Mouse (Mus musculus): ENCODE data around the gene Patz1. TPM values are rescaled to one million over a fixed set of nuclear protein-coding genes. Genes with fewer than 3 reads are reported as not detected.
A peak's percentile ranks its signal among the peaks of the same experiment; 100 is the strongest.

Gene Patz1
- polyA plus RNA-seq, 1 experiment, result 29.6 TPM

GRCm38 (mm10) chr11:3310789-3311585 is 22.3 kb downstream of the Patz1 start:
- Histone ChIP-seq H3K36me3 (ENCODE audit: control insufficient read depth, insufficient read depth) (peaks cover 54% of the 10 kb centered on the region), H3K27me3 (ENCODE audit: control insufficient read depth, insufficient read depth, insufficient read length) (no peaks in the 10 kb centered on the region), H3K4me3 (ENCODE audit: insufficient read depth, poor library complexity, severe bottlenecking) (no peak overlapping the region), H3ac (ENCODE audit: control insufficient read depth, insufficient read length, low read depth) (no peak overlapping the region), H3K79me2 (ENCODE audit: control insufficient read depth, insufficient read depth) (peaks cover 12% of the 10 kb centered on the region), H3K79me3 (ENCODE audit: low read depth) (no peaks in the 10 kb centered on the region)
- TF ChIP-seq USF1 (IDR thresholded peaks at IDR 0.05; ENCODE audit: low read depth) (no peak), MYOD1 (IDR thresholded peaks at IDR 0.05; ENCODE audit: control insufficient read depth, insufficient read length, low read depth) (no peak), MYOG (IDR thresholded peaks at IDR 0.05; ENCODE audit: control insufficient read depth, extremely low read depth, insufficient read length) (no peak), CTCF (IDR thresholded peaks at IDR 0.05; ENCODE audit: control insufficient read depth, insufficient read depth, insufficient read length) (no peak), MAX (IDR thresholded peaks at IDR 0.05) (no peak), CEBPB (IDR thresholded peaks at IDR 0.05; ENCODE audit: low read depth) (no peak), FOSL1 (IDR thresholded peaks at IDR 0.05; ENCODE audit: insufficient read depth, low read length, poor library complexity, severe bottlenecking) (no peak)

- H3K79me2 ChIP-seq (ENCODE audit: control insufficient read depth, insufficient read depth), result peaks cover 4% of the 10 kb centered on the region
- H3K36me3 ChIP-seq (ENCODE audit: control insufficient read depth, insufficient read depth), result peaks cover 46% of the 10 kb centered on the region
- H3ac ChIP-seq (ENCODE audit: control insufficient read depth, insufficient read length, low read depth), result no peak overlapping the region
- no peaks in the 10 kb centered on the region for H3K27me3 ChIP-seq (ENCODE audit: control insufficient read depth, insufficient read depth, insufficient read length)
- H3K79me3 ChIP-seq (ENCODE audit: low read depth), result no peaks in the 10 kb centered on the region
- TF ChIP-seq CEBPB (IDR thresholded peaks at IDR 0.05; ENCODE audit: low read depth) (no peak), MAX (IDR thresholded peaks at IDR 0.05) (no peak), CTCF (IDR thresholded peaks at IDR 0.05; ENCODE audit: control insufficient read depth, insufficient read depth, insufficient read length) (no peak), FOSL1 (IDR thresholded peaks at IDR 0.05; ENCODE audit: insufficient read depth, low read length, poor library complexity, severe bottlenecking) (no peak), MYOD1 (IDR thresholded peaks at IDR 0.05; ENCODE audit: control insufficient read depth, insufficient read length, low read depth) (no peak), USF1 (IDR thresholded peaks at IDR 0.05; ENCODE audit: low read depth) (no peak), MYOG (IDR thresholded peaks at IDR 0.05; ENCODE audit: control insufficient read depth, extremely low read depth, insufficient read length) (no peak)
- no peak overlapping the region for H3K4me3 ChIP-seq (ENCODE audit: insufficient read depth, poor library complexity, severe bottlenecking)
Measured at GRCm38 (mm10) chr11:3311586-3312347, 23.1 kb downstream of the Patz1 start.

- Histone ChIP-seq H3K79me3 (ENCODE audit: low read depth) (no peaks in the 10 kb centered on the region), H3K36me3 (ENCODE audit: control insufficient read depth, insufficient read depth) (peaks cover 31% of the 10 kb centered on the region), H3ac (ENCODE audit: control insufficient read depth, insufficient read length, low read depth) (no peak overlapping the region), H3K27me3 (ENCODE audit: control insufficient read depth, insufficient read depth, insufficient read length) (no peaks in the 10 kb centered on the region), H3K4me3 (ENCODE audit: insufficient read depth, poor library complexity, severe bottlenecking) (no peak overlapping the region), H3K79me2 (ENCODE audit: control insufficient read depth, insufficient read depth) (no peaks in the 10 kb centered on the region)
- TF ChIP-seq CEBPB (IDR thresholded peaks at IDR 0.05; ENCODE audit: low read depth) (no peak), USF1 (IDR thresholded peaks at IDR 0.05; ENCODE audit: low read depth) (no peak), CTCF (IDR thresholded peaks at IDR 0.05; ENCODE audit: control insufficient read depth, insufficient read depth, insufficient read length) (no peak)
Measured at GRCm38 (mm10) chr11:3313294-3313693, 24.6 kb downstream of the Patz1 start.

GRCm38 (mm10) chr11:3314148-3314547 is 25.5 kb downstream of the Patz1 start:
- Histone ChIP-seq H3K27me3 (ENCODE audit: control insufficient read depth, insufficient read depth, insufficient read length) (no peaks in the 10 kb centered on the region), H3ac (ENCODE audit: control insufficient read depth, insufficient read length, low read depth) (no peak overlapping the region), H3K4me3 (ENCODE audit: insufficient read depth, poor library complexity, severe bottlenecking) (no peak overlapping the region), H3K79me3 (ENCODE audit: low read depth) (no peaks in the 10 kb centered on the region), H3K36me3 (ENCODE audit: control insufficient read depth, insufficient read depth) (peaks cover 24% of the 10 kb centered on the region), H3K79me2 (ENCODE audit: control insufficient read depth, insufficient read depth) (no peaks in the 10 kb centered on the region)
- peak; percentile 66 for TF ChIP-seq CTCF (IDR thresholded peaks at IDR 0.05; ENCODE audit: control insufficient read depth, insufficient read depth, insufficient read length)
- no peak for TF ChIP-seq MYOG (IDR thresholded peaks at IDR 0.05; ENCODE audit: control insufficient read depth, extremely low read depth, insufficient read length)

GRCm38 (mm10) chr11:3318286-3318685 is 29.6 kb downstream of the Patz1 start:
- Histone ChIP-seq H3K27me3 (ENCODE audit: control insufficient read depth, insufficient read depth, insufficient read length) (no peaks in the 10 kb centered on the region), H3K79me2 (ENCODE audit: control insufficient read depth, insufficient read depth) (no peaks in the 10 kb centered on the region), H3K4me3 (ENCODE audit: insufficient read depth, poor library complexity, severe bottlenecking) (no peak overlapping the region), H3K36me3 (ENCODE audit: control insufficient read depth, insufficient read depth) (no peaks in the 10 kb centered on the region), H3K79me3 (ENCODE audit: low read depth) (no peaks in the 10 kb centered on the region), H3ac (ENCODE audit: control insufficient read depth, insufficient read length, low read depth) (no peak overlapping the region)
- TF ChIP-seq USF1 (IDR thresholded peaks at IDR 0.05; ENCODE audit: low read depth) (no peak), CEBPB (IDR thresholded peaks at IDR 0.05; ENCODE audit: low read depth) (no peak), FOSL1 (IDR thresholded peaks at IDR 0.05; ENCODE audit: insufficient read depth, low read length, poor library complexity, severe bottlenecking) (no peak), MYOD1 (IDR thresholded peaks at IDR 0.05; ENCODE audit: control insufficient read depth, insufficient read length, low read depth) (no peak)

- no peak for TF ChIP-seq MYOG (IDR thresholded peaks at IDR 0.05; ENCODE audit: control insufficient read depth, extremely low read depth, insufficient read length)
- no peak overlapping the region for H3ac ChIP-seq (ENCODE audit: control insufficient read depth, insufficient read length, low read depth)
- no peaks in the 10 kb centered on the region for H3K36me3 ChIP-seq (ENCODE audit: control insufficient read depth, insufficient read depth)
- H3K27me3 ChIP-seq (ENCODE audit: control insufficient read depth, insufficient read depth, insufficient read length), result no peaks in the 10 kb centered on the region
- H3K79me3 ChIP-seq (ENCODE audit: low read depth), result no peaks in the 10 kb centered on the region
- H3K4me3 ChIP-seq (ENCODE audit: insufficient read depth, poor library complexity, severe bottlenecking), result no peak overlapping the region
- H3K79me2 ChIP-seq (ENCODE audit: control insufficient read depth, insufficient read depth), result no peaks in the 10 kb centered on the region
Measured at GRCm38 (mm10) chr11:3328271-3328670, 39.6 kb downstream of the Patz1 start.

Measured in C2C12 (cell line).